Mouse (Mus musculus) lung, embryonic 14.5 days (tissue): ENCODE data around the gene Nfkbil1. TPM values are rescaled to one million over a fixed set of nuclear protein-coding genes. Genes with fewer than 3 reads are reported as not detected.

Source experiments
- ATAC-seq: fragments of 200-750 bp; cut with Nextera tagmentation; 2 replicates; pipeline ENCODE4 v1.8.0; 2017; ENCODE audit warnings: mild to moderate bottlenecking, moderate TSS enrichment, moderate library complexity; ENCODE audit not compliant: insufficient read depth
- DNase-seq: peaks from one replicate; pipeline ENCODE4 v3.0.0-alpha.2; 2015
- H3K27ac ChIP-seq: fragments of 300-500 bp; sonication (generic); 2 replicates; pipeline ENCODE4 v1.5.1; 2014; ENCODE audit warnings: low read depth, mild to moderate bottlenecking, moderate library complexity
- H3K27me3 ChIP-seq: fragments of 300-500 bp; sonication (generic); 2 replicates; pipeline ENCODE4 v1.6.1; 2014; ENCODE audit warnings: low read length, control low read depth; ENCODE audit not compliant: insufficient read depth
- H3K36me3 ChIP-seq: fragments of 300-500 bp; sonication (generic); 2 replicates; pipeline ENCODE4 v1.6.1; 2014; ENCODE audit warnings: control low read depth; ENCODE audit not compliant: insufficient read depth
- H3K4me1 ChIP-seq: fragments of 300-500 bp; sonication (generic); 2 replicates; pipeline ENCODE4 v1.6.1; 2014; ENCODE audit warnings: antibody characterized with exemption, control low read depth; ENCODE audit not compliant: insufficient read depth
- H3K4me2 ChIP-seq: fragments of 300-500 bp; sonication (generic); 2 replicates; pipeline ENCODE4 v1.6.1; 2014; ENCODE audit warnings: mild to moderate bottlenecking
- H3K4me3 ChIP-seq: fragments of 300-500 bp; sonication (generic); 2 replicates; pipeline ENCODE4 v1.5.1; 2014; ENCODE audit warnings: low read depth, low read length
- H3K9ac ChIP-seq: fragments of 300-500 bp; sonication (generic); 2 replicates; pipeline ENCODE4 v1.6.1; 2014
- H3K9me3 ChIP-seq: fragments of 300-500 bp; sonication (generic); 2 replicates; pipeline ENCODE4 v1.6.1; 2016; ENCODE audit warnings: low read depth, low read length, control low read depth
- CTCF ChIP-seq: IDR thresholded peaks from 2 replicates; pipeline ENCODE4 v1.5.1; 2016; ENCODE audit warnings: antibody characterized with exemption, low read depth
- WGBS: fragments of 180-500 bp; shearing (Covaris S2); extraction: QIAGEN DNeasy Blood & Tissue Kit; methylation state at CpG from one replicate; pipeline ENCODE4 v1.1.7; 2014; 5-methylcytosine and 5-hydroxymethylcytosine counted together
- polyA plus RNA-seq: library from polyadenylated mRNA; unstranded; fragments of >200 nt; fragmentation: Nextera tagmentation; extraction: Ambion mirVana; gene quantifications from 2 replicates; pipeline ENCODE4 v1.2.1, GENCODE M21; 2014

Gene Nfkbil1
- polyA plus RNA-seq, 1 experiment from 2014 or later: 4.5 TPM

DNA sequence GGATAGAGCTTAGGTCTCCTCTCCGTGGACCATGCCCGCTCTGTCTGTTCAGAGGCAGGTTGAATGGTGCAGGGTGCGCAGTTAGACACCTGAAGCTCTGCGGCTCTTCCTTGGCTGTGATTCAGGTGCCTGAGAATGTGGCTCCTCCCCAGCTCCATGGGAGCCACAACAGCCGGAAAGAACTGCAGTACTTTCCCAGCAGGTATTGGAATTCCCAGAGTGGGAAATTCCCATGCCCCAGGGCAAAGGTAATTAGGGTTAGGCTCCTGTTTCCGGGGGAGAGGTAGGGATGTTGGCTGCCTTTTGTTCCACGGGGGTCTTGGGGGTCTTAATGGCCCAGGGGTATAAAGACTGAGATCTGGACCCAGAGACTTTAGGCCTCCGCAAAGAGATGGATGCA lies 36.6 kb downstream of the Nfkbil1 start:
- WGBS: 28% methylated on average over 8 of the region's 8 CpGs
- TF ChIP-seq CTCF: no peak
- H3K27ac ChIP-seq: no peak overlapping the region
- H3K4me1 ChIP-seq: no peaks in the 10 kb centered on the region; the same call in none of the 2 replicates
- ATAC-seq (no peak), DNase-seq (no peak)
- H3K27me3 ChIP-seq: peaks cover 48% of the 10 kb centered on the region
- H3K9me3 ChIP-seq: no peaks in the 10 kb centered on the region
- H3K9ac ChIP-seq: no peak overlapping the region
- no peaks in the 10 kb centered on the region for H3K36me3 ChIP-seq
- no peak overlapping the region for H3K4me3 ChIP-seq
- H3K4me2 ChIP-seq: no peak overlapping the region

- DNase-seq (no peak), ATAC-seq (no peak)
- no peak overlapping the region for H3K4me3 ChIP-seq
- 53% methylated on average over 7 of the region's 7 CpGs for WGBS
- H3K36me3 ChIP-seq: no peaks in the 10 kb centered on the region
- no peak overlapping the region for H3K4me2 ChIP-seq
- H3K27me3 ChIP-seq: peaks cover 43% of the 10 kb centered on the region
- no peaks in the 10 kb centered on the region; the same call in none of the 2 replicates for H3K4me1 ChIP-seq
- H3K27ac ChIP-seq: no peak overlapping the region
- no peak for TF ChIP-seq CTCF
- no peak overlapping the region for H3K9ac ChIP-seq
- no peaks in the 10 kb centered on the region for H3K9me3 ChIP-seq
Observed at GRCm38 (mm10) chr17:35198029-35198428, 37.6 kb downstream of the Nfkbil1 start.

GRCm38 (mm10) chr17:35197126-35197525 lies 38.5 kb downstream of the Nfkbil1 start:
- ATAC-seq (no peak), DNase-seq (no peak)
- Histone ChIP-seq H3K9me3 (no peaks in the 10 kb centered on the region), H3K4me3 (no peak overlapping the region), H3K27me3 (peaks cover 43% of the 10 kb centered on the region), H3K27ac (no peak overlapping the region), H3K9ac (no peak overlapping the region), H3K4me2 (no peak overlapping the region), H3K4me1 (no peaks in the 10 kb centered on the region; the same call in none of the 2 replicates), H3K36me3 (no peaks in the 10 kb centered on the region)
- 42% methylated on average over 5 of the region's 6 CpGs for WGBS
- TF ChIP-seq CTCF: no peak

- ATAC-seq: no peak
Observed at GRCm38 (mm10) chr17:35196321-35196641, 39.3 kb downstream of the Nfkbil1 start.

GRCm38 (mm10) chr17:35195631-35196320 lies 39.8 kb downstream of the Nfkbil1 start:
- no peaks in the 10 kb centered on the region; the same call in none of the 2 replicates for H3K4me1 ChIP-seq
- H3K9me3 ChIP-seq: no peaks in the 10 kb centered on the region
- TF ChIP-seq CTCF: peak; percentile 77
- peak overlapping the region; percentile 41 for H3K4me3 ChIP-seq
- peak; percentile 84 for ATAC-seq
- no peaks in the 10 kb centered on the region for H3K36me3 ChIP-seq
- H3K27ac ChIP-seq: no peak overlapping the region
- peak; percentile 83 for DNase-seq
- under 1% methylated on average over 66 of the region's 66 CpGs for WGBS
- H3K27me3 ChIP-seq: peaks cover 33% of the 10 kb centered on the region
- peak overlapping the region; percentile 77 for H3K4me2 ChIP-seq
- peak overlapping the region; percentile 7 for H3K9ac ChIP-seq

More at GRCm38 (mm10) chr17:35196321-35196641, 39.3 kb downstream of the Nfkbil1 start:
- Histone ChIP-seq H3K36me3 (no peaks in the 10 kb centered on the region), H3K4me2 (peak overlapping the region; percentile 77), H3K4me1 (no peaks in the 10 kb centered on the region; the same call in none of the 2 replicates), H3K9me3 (no peaks in the 10 kb centered on the region), H3K27ac (no peak overlapping the region), H3K4me3 (peak overlapping the region; percentile 41), H3K27me3 (peaks cover 38% of the 10 kb centered on the region), H3K9ac (peak overlapping the region; percentile 7; the same call in 1 of the 2 replicates)
- DNase-seq: no peak
- WGBS: 24% methylated on average over 9 of the region's 9 CpGs
- no peak for TF ChIP-seq CTCF

DNA sequence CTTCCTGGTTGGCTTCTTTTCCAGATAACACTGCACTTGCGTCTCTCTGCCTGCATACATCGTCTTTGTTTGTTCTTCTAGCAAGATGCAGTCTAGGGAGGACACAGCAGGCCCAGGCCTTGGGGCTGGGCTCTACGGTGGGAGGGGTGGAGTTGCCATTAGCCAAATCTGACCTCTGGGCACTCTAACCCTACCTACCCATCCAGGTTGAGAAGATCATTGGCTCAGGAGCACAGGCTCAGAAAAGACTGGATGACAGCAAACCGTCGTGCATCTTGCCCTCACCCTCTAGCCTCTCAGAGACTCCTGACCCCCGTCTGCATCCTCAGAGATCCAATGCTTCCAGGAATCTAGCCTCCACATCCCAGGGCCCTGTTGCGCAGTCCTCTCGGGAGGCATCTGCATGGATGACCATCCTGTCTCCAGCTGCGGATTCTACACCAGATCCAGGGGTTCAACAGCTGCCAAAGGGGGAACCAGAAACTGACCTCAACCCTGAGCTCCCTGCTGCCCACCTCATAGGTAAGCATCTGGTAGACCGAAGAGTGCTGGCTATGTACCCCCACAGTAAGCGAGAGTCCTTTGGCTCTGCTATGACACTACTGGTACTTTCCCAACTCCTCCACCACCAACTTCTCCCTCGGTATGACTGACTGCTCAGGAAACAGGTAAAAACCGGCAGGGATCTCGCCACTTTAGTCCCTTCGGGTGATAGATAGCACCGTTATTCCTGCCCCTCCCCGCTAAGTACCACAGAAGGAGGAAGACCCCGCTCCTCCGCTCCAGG lies 40.6 kb downstream of the Nfkbil1 start:
- DNase-seq: no peak
- H3K4me3 ChIP-seq: peak overlapping the region; percentile 41
- H3K9ac ChIP-seq: peak overlapping the region; percentile 7
- no peak for TF ChIP-seq CTCF
- no peak overlapping the region for H3K27ac ChIP-seq
- WGBS: 32% methylated on average over 19 of the region's 19 CpGs
- 0 out of 2 replicates have a peak, but pooled peaks have one; percentile 16 for ATAC-seq
- no peaks in the 10 kb centered on the region for H3K36me3 ChIP-seq
- no peaks in the 10 kb centered on the region for H3K9me3 ChIP-seq
- H3K4me1 ChIP-seq: no peaks in the 10 kb centered on the region; the same call in none of the 2 replicates
- peak overlapping the region; percentile 77 for H3K4me2 ChIP-seq
- H3K27me3 ChIP-seq: peaks cover 33% of the 10 kb centered on the region
